Mouse (Mus musculus) bone marrow, adult 2 months (tissue): Measurements from ENCODE around the gene Vmn1r138. TPM values are rescaled to one million over a fixed set of nuclear protein-coding genes. Genes with fewer than 3 reads are reported as not detected.
"Not testable (repeated sequence)": the region's sequence is repeated elsewhere in the genome, so short reads cannot be mapped to it uniquely, and the experiment has no call there.

Source experiments
- H3K27ac ChIP-seq: fragments of 200-500 bp; 2 replicates; pipeline ENCODE4 v1.5.1; 2012; ENCODE audit warnings: low read depth, mild to moderate bottlenecking, control low read depth, inconsistent platforms, low read length; ENCODE audit not compliant: control insufficient read depth, poor library complexity, insufficient read depth
- H3K4me1 ChIP-seq: fragments of 200-500 bp; 2 replicates; pipeline ENCODE4 v1.6.1; 2011; ENCODE audit warnings: low read length; ENCODE audit not compliant: control insufficient read depth, insufficient read depth
- H3K4me3 ChIP-seq: fragments of 200-500 bp; replicated peaks from 2 replicates; pipeline ENCODE3; 2011; ENCODE audit warnings: mild to moderate bottlenecking, low read depth, low read length, control low read depth; ENCODE audit not compliant: control insufficient read depth
- WGBS: fragments of 180-500 bp; shearing (Covaris S2); methylation state at CpG from one replicate; pipeline ENCODE4 v1.1.7; 2018; 5-methylcytosine and 5-hydroxymethylcytosine counted together
- polyA plus RNA-seq: library from polyadenylated mRNA; stranded (reverse); fragments of >200 nt; gene quantifications from 2 replicates; pipeline ENCODE4 v1.2.4, GENCODE M21; 2011; ENCODE audit warnings: low replicate concordance; ENCODE audit not compliant: missing spikeins, insufficient read depth, insufficient read length

Gene Vmn1r138
- polyA plus RNA-seq: not detected in 2 replicates

DNA sequence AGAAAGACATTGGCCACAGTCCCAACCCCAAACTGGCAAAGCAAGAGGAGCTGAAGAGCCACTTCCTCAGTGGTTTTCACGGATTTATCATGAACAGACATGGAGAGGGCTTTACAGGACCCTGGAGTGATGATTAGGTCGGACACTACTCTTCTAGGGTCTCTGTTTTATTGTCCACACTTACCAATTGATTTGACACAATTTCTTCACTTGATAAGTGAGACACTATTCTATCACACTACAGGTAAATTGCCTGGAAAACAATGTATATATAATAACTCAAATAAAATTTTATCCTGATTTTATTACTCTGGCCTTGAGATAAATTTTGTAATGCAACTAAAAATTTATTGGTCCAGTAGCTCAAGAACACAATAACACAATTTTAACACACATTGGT lies at the start of gene Vmn1r138:
Gene Vmn1r138 (minus strand): TSS at position 101 of the 400 bp plus-strand sequence.
- H3K4me3 ChIP-seq, H3K4me1 ChIP-seq, H3K27ac ChIP-seq: not testable (repeated sequence)
- WGBS: no CpG with 5 or more reads among the region's 2 CpGs

DNA sequence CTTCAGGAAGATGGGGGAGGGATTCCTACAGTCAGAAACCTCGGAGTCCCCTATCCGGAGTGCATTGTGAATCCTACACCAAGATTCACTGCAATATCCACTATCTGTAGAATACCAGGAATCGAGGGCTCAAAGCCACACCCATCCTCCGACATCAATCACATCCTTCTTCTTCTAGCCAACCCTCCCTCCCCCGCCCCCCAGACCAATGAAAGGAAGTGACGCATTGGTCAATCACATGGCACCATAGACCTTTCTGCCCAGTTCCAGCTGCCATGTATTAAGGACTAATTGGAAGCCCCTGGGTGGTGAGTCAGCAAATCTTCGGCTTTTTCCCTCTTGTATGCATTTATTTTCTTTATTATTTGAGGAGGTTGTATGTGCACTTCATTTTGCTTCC lies 40.1 kb upstream of the Vmn1r138 start, which contains the start of gene Vmn1r139:
Gene Vmn1r139 (plus strand): TSS at position 301 of the 400 bp plus-strand sequence.
- not testable (repeated sequence) for H3K4me3 ChIP-seq, H3K4me1 ChIP-seq, H3K27ac ChIP-seq
- WGBS: no CpG with 5 or more reads among the region's 7 CpGs

DNA sequence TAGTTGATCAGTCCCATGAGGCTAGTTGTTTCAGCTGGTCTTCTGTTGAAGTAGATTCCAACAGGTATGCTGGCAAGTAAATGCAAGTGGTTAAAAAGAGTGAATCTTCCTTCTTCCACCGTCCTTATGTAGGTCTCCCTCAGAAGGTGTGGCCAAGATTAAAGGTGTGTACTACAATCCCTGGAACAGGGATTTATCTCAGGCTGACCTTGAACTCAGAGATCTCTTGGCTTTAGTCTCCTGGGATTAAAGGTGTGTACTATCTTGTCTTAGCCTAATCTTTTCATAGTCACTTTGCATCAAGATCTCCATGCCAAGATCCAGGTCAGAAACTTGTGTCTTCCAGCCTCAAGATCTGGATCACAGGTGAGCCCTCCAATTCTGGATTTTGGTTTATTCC lies 27.5 kb upstream of the Vmn1r138 start, which contains the start of gene Gm6176:
Gene Gm6176 (minus strand): TSS at position 101 of the 400 bp plus-strand sequence.
- no CpG with 5 or more reads among the region's 1 CpGs for WGBS
- H3K4me3 ChIP-seq, H3K27ac ChIP-seq, H3K4me1 ChIP-seq: not testable (repeated sequence)

- WGBS: no CpG with 5 or more reads among the region's 3 CpGs
- not testable (repeated sequence) for H3K4me1 ChIP-seq, H3K4me3 ChIP-seq, H3K27ac ChIP-seq
These were observed 34.4 kb downstream of the Vmn1r138 start, which contains the start of gene Vmn1r137 for GRCm38 (mm10) chr7:21994287-21994686. Gene Vmn1r137 (plus strand): TSS chr7:21994587.

Other genes with a start within 250 kb of the Vmn1r138 start
- gene Gm4177, start 232.2 kb downstream of the Vmn1r138 start, polyA plus RNA-seq: not detected in 2 replicates
- gene Vmn1r135, start 196.5 kb downstream of the Vmn1r138 start, polyA plus RNA-seq: not detected in 2 replicates
- not detected in 2 replicates for gene Gm5725, start 184.6 kb downstream of the Vmn1r138 start, polyA plus RNA-seq
- gene Gm5891, start 107.6 kb downstream of the Vmn1r138 start, polyA plus RNA-seq: 2.6 TPM in 1 of 2 replicates, not detected in the other
- gene Vmn1r137, start 34.3 kb downstream of the Vmn1r138 start, polyA plus RNA-seq: not detected in 2 replicates
- gene Gm6176, start 27.4 kb upstream of the Vmn1r138 start, polyA plus RNA-seq: not detected in 2 replicates
- gene Vmn1r139, start 40.2 kb upstream of the Vmn1r138 start, polyA plus RNA-seq: not detected in 2 replicates
- not detected in 2 replicates for gene Gm16451, start 89.3 kb upstream of the Vmn1r138 start, polyA plus RNA-seq
- gene Gm10666, start 105.8 kb upstream of the Vmn1r138 start, polyA plus RNA-seq: not detected in 2 replicates
- not detected in 2 replicates for gene Vmn1r142, start 135.1 kb upstream of the Vmn1r138 start, polyA plus RNA-seq
- not detected in 2 replicates for gene Vmn1r143, start 160.5 kb upstream of the Vmn1r138 start, polyA plus RNA-seq
- not detected in 2 replicates for gene Gm8653, start 172.4 kb upstream of the Vmn1r138 start, polyA plus RNA-seq
- not detected in 2 replicates for gene Gm8453, start 200.6 kb upstream of the Vmn1r138 start, polyA plus RNA-seq